Mouse (Mus musculus) heart, embryonic 15.5 days (tissue): ENCODE measurements around the gene Erich6. TPM values are rescaled to one million over a fixed set of nuclear protein-coding genes. Genes with fewer than 3 reads are reported as not detected.
A peak's percentile ranks its signal among the peaks of the same experiment; 100 is the strongest.

Source experiments
- ATAC-seq: fragments of 200-750 bp; cut with Nextera tagmentation; replicated peaks from 2 replicates; pipeline ENCODE4 v1.8.0; 2017; ENCODE audit warnings: low read depth, moderate TSS enrichment; ENCODE audit not compliant: insufficient number of reproducible peaks, insufficient read depth, low FRiP score
- H3K27ac ChIP-seq: fragments of 300-500 bp; sonication (generic); 2 replicates; pipeline ENCODE4 v1.5.1; 2015; ENCODE audit warnings: mild to moderate bottlenecking, inconsistent platforms
- H3K27me3 ChIP-seq: fragments of 300-500 bp; sonication (generic); 2 replicates; pipeline ENCODE4 v1.6.1; 2015; ENCODE audit warnings: inconsistent platforms
- H3K36me3 ChIP-seq: fragments of 300-500 bp; sonication (generic); 2 replicates; pipeline ENCODE4 v1.6.1; 2015; ENCODE audit warnings: mild to moderate bottlenecking, inconsistent platforms
- H3K4me1 ChIP-seq: fragments of 300-500 bp; sonication (generic); replicated peaks from 2 replicates; pipeline ENCODE4 v1.6.1; 2015; ENCODE audit warnings: inconsistent platforms
- H3K4me2 ChIP-seq: fragments of 300-500 bp; sonication (generic); 2 replicates; pipeline ENCODE4 v1.6.1; 2015; ENCODE audit warnings: inconsistent platforms, mild to moderate bottlenecking, moderate library complexity
- H3K4me3 ChIP-seq: fragments of 300-500 bp; sonication (generic); 2 replicates; pipeline ENCODE4 v1.5.1; 2015; ENCODE audit warnings: mild to moderate bottlenecking, inconsistent platforms
- H3K9ac ChIP-seq: fragments of 300-500 bp; sonication (generic); 2 replicates; pipeline ENCODE4 v1.6.1; 2015; ENCODE audit warnings: mild to moderate bottlenecking, inconsistent platforms
- H3K9me3 ChIP-seq: fragments of 300-500 bp; sonication (generic); replicated peaks from 2 replicates; pipeline ENCODE4 v1.6.1; 2016; ENCODE audit warnings: inconsistent platforms
- whole genome bisulfite sequencing: fragments of 180-500 bp; shearing (Covaris S2); methylation state at CpG from one replicate; pipeline ENCODE4 v1.1.7; 2015; ENCODE audit warnings: mixed read lengths; 5-methylcytosine and 5-hydroxymethylcytosine counted together
- polyA plus RNA-seq: library from polyadenylated mRNA; unstranded; fragments of >200 nt; fragmentation: Nextera tagmentation; extraction: Ambion mirVana; gene quantifications from 2 replicates; pipeline ENCODE4 v1.2.1, GENCODE M21; 2015

Gene Erich6
- polyA plus RNA-seq, 1 experiment from 2014 or later: 0.08 TPM

DNA sequence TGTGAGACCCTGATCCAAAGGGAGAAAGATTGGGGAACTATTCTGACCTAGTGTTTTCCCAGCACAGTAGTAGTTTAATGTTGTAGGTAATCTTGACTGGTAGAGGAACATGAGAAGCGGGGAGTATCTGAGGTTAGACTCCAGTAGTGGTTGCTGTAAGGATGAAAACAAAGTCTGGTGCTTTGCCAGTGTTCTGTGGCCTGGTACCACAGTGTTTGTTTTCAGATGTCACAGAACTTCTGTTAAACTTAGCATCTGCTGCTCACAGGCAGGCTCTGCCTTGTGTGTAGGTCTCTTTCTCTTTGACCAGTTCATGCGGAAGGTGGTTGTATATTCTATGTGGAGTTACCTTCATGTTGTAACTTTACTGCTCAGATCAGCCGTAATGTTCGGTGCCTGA is 55.5 kb downstream of the Erich6 start:
- H3K9ac ChIP-seq: no peak overlapping the region
- peaks cover 34% of the 10 kb centered on the region for H3K4me1 ChIP-seq
- no peak overlapping the region for H3K4me3 ChIP-seq
- H3K27me3 ChIP-seq: no peaks in the 10 kb centered on the region
- H3K27ac ChIP-seq: no peak overlapping the region
- ATAC-seq: no peak
- H3K36me3 ChIP-seq: peaks cover 7% of the 10 kb centered on the region
- WGBS: 81% methylated on average over 4 of the region's 4 CpGs
- no peak overlapping the region for H3K4me2 ChIP-seq
- no peaks in the 10 kb centered on the region for H3K9me3 ChIP-seq

DNA sequence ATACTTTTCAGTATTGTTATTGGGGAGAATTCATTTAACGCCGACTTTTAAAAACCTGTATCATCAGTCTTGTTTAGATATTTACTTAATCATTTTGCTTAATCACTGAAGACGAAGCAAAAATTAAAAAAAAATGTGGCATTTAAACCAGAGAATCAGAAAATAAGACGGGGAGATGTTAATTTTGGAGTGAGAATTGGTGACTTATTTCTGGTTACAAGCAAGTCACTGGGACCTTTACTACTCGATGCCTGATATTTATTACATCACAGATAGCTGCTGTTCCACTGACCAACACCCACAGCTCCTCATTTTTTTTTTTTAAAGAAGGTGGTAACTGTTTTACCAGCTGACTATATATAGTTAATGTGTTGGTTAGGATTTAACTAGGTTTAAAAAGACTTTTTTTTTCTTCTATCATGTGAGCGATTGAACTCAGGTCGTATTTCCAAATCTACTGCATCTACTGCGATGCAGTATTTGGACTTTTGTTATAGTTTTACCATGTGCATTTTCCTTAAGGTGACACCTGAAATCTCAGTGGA is 59.4 kb downstream of the Erich6 start:
- no peak for ATAC-seq
- H3K36me3 ChIP-seq: no peaks in the 10 kb centered on the region
- H3K4me2 ChIP-seq: peak overlapping the region; percentile 62
- 18% methylated on average over 8 of the region's 8 CpGs for WGBS
- H3K27ac ChIP-seq: peak overlapping the region; percentile 98
- no peaks in the 10 kb centered on the region for H3K27me3 ChIP-seq
- peaks cover 28% of the 10 kb centered on the region for H3K4me1 ChIP-seq
- peak overlapping the region; percentile 75 for H3K4me3 ChIP-seq
- no peaks in the 10 kb centered on the region for H3K9me3 ChIP-seq
- peak overlapping the region; percentile 93 for H3K9ac ChIP-seq

DNA sequence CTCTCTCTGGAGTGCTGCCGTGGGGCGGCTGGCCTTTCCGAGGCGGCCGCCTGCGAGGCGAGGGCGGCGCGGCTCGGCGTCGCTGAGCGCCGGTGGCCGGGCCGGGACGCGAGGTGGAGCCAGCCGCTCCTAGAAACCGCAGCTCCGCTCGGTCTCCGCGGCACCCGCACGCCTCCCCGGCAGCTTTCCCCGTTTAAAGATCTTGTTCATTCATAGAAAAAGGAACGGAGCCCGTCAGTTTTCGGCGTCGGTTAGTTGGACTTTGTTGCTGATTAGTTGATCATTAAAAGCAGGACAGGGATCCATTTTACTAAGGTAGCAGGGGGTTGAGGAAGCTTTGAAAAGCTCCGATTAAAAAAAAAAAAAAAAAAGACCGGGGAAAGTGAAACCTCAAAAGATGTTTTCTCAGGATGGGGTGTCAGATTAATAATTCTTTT is 59.9 kb downstream of the Erich6 start:
- Histone ChIP-seq H3K36me3 (no peaks in the 10 kb centered on the region), H3K4me1 (peaks cover 23% of the 10 kb centered on the region), H3K27ac (peak overlapping the region; percentile 98), H3K9ac (peak overlapping the region; percentile 93), H3K4me2 (peak overlapping the region; percentile 62), H3K4me3 (peak overlapping the region; percentile 75), H3K9me3 (no peaks in the 10 kb centered on the region), H3K27me3 (no peaks in the 10 kb centered on the region)
- WGBS: under 1% methylated on average over 36 of the region's 36 CpGs
- peak; percentile 78 for ATAC-seq

DNA sequence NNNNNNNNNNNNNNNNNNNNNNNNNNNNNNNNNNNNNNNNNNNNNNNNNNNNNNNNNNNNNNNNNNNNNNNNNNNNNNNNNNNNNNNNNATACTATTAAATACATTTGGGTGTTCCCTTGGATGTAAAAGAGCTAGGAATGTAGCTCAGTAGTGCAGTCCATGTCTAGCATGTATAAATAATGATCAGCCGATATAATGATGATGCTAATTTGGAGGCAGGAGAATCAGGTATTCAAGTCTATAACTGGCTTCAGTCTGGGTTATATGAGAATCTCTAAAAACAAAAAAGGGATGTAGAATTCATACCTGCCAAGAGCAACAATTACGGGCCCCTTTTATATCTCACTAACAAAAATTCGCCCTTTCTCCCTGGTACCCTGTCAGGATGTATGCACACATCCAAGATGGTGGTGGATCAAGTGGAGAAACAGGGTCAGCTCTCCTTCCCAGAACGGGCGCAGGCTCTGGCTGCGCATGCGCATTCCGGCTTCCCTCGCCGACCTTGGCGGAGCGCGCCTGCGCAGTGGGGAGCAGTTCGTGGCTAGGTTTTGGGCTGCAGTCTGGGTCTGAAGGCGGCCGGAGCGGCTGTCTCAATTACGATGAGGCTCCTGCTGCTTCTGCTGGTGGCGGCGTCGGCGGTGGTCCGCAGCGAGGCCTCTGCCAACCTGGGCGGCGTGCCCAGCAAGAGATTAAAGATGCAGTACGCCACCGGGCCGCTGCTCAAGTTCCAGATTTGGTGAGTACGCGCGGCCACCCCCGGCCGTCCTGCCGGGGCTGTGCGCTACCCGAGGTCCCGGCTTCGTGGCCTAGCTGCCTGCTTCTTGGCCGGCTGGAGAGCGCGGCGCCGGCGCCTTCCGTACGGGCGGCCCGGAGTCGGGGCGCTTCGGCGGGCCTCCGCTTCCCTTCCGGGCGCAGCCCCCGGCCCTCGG is 60.6 kb downstream of the Erich6 start, which contains the start of gene Selenot:
Gene Selenot (plus strand): TSS at position 500 of the 930 bp plus-strand sequence.
- H3K4me3 ChIP-seq: peak within 1 kb of the TSS; percentile 75
- peak; percentile 90 for ATAC-seq
- H3K27me3 ChIP-seq: no peaks in the 10 kb centered on the region
- WGBS: 2% methylated on average over 52 of the region's 59 CpGs
- H3K9me3 ChIP-seq: no peaks in the 10 kb centered on the region
- peak within 1 kb of the TSS; percentile 93 for H3K9ac ChIP-seq
- peak within 1 kb of the TSS; percentile 62 for H3K4me2 ChIP-seq
- no peaks in the 10 kb centered on the region for H3K36me3 ChIP-seq
- H3K27ac ChIP-seq: peak within 1 kb of the TSS; percentile 98
- H3K4me1 ChIP-seq: peaks cover 17% of the 10 kb centered on the region

DNA sequence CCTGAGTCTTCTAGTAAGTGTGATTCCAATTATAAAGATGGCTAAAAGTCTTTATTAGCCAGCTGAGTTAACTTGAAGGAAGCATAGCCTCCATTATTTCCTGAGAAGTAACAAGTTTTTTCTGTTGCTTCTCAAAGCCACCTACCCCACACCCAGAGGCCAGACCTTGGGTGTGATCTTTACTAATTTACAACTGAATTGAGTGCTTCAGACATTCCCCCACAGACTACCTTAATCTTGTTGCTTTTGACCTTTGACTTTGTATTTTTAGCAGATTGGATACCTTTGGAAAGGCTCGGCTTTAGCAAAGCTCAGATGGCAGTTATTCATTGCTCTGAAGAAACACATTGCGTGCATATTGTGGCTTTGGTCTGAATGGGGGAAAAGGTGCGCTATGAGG is 66.2 kb downstream of the Erich6 start:
- no peaks in the 10 kb centered on the region for H3K36me3 ChIP-seq
- H3K4me1 ChIP-seq: no peaks in the 10 kb centered on the region
- no peak overlapping the region for H3K9ac ChIP-seq
- 83% methylated on average over 3 of the region's 3 CpGs for WGBS
- H3K27me3 ChIP-seq: no peaks in the 10 kb centered on the region
- H3K4me2 ChIP-seq: no peak overlapping the region
- H3K4me3 ChIP-seq: no peak overlapping the region
- H3K27ac ChIP-seq: no peak overlapping the region
- no peaks in the 10 kb centered on the region for H3K9me3 ChIP-seq
- ATAC-seq: no peak

Other genes starting within 250 kb of the Erich6 start
- 12.9 and 13.2 TPM in 2 replicates for gene Tsc22d2, start 222.5 kb downstream of the Erich6 start, polyA plus RNA-seq
- gene Eif2a, start 111.4 kb downstream of the Erich6 start, polyA plus RNA-seq: 32.0 and 34.5 TPM in 2 replicates
- 80.7 and 91.6 TPM in 2 replicates for gene Serp1, start 111.3 kb downstream of the Erich6 start, polyA plus RNA-seq
- gene Selenot, start 60.6 kb downstream of the Erich6 start, polyA plus RNA-seq: 15.4 and 18.8 TPM in 2 replicates
- 4.7 and 5.7 TPM in 2 replicates for gene Siah2, start 55.2 kb upstream of the Erich6 start, polyA plus RNA-seq
- gene Mindy4b-ps, start 185.1 kb upstream of the Erich6 start, polyA plus RNA-seq: 0.16 and 0.73 TPM in 2 replicates
- gene Clrn1, start 248.1 kb upstream of the Erich6 start, polyA plus RNA-seq: 0.15 and 1.3 TPM in 2 replicates